Mouse (Mus musculus): Measurements from ENCODE around the gene Dtx2. TPM values are rescaled to one million over a fixed set of nuclear protein-coding genes. Genes with fewer than 3 reads are reported as not detected.

Dtx2 gene
- polyA plus RNA-seq, 1 experiment, result 75.3 TPM

DNA sequence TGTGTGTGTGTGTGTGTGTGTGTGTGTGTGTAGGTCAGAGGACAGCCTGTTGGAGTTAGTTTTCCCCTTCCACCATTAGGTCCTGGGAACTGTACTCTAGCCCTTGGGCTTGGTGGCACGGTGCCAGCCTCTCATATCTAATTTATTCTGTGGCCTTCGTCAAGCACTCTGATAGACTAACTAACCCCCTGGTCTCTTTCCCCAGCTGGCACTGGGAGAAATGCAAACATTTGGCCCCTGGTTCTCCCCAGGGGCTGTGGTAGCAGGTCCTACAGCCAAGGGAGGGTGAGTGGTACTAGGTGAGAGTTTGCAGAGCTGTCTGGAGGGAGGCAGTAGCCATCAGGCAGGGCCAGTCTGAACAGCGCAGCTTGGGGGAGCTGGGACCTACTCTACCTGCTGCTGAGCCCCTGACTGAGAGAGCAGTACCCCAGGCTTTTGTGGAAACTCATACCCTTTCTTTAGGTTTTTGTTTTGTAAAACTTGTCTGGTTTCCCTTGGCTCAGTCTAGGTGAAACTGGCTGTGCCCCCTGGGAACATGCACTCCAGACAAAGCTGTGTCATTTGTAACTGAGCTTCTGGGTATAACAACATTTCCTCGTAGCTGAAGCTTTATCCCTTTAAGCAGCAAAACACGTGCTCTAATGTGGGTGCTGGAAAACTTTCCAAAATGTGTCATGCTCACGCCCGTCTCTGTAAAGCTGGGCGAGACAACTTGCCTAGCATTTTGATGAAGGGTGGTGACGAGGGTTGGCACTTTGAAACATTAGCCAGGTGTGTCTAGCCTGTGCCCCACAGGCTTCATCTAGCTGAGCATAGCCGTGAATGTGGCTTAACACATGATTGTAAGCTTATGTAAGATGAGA, 21.6 kb downstream of the Dtx2 start:
- H3K27me3 ChIP-seq (ENCODE audit: control insufficient read depth, insufficient read depth, low read length), result no peaks in the 10 kb centered on the region
- no peak for DNase-seq
- no peak overlapping the region for H3K27ac ChIP-seq (ENCODE audit: control insufficient read depth, insufficient read depth, low read length)
- TF ChIP-seq POLR2A (IDR thresholded peaks at IDR 0.05; ENCODE audit: control insufficient read depth, extremely low read depth, insufficient read depth, low read length, poor library complexity) (no peak), CTCF (IDR thresholded peaks at IDR 0.05; ENCODE audit: borderline replicate concordance, control insufficient read depth, extremely low read depth, insufficient read depth, low read length, poor library complexity) (no peak)
- 89% methylated on average over 10 of the region's 10 CpGs for WGBS
- no peak overlapping the region for H3K4me3 ChIP-seq (ENCODE audit: control insufficient read depth, insufficient read depth, low read length)
- peaks cover 11% of the 10 kb centered on the region for H3K36me3 ChIP-seq (ENCODE audit: control insufficient read depth, insufficient read depth, low read length)
- peaks cover 25% of the 10 kb centered on the region for H3K4me1 ChIP-seq (replicated peaks; ENCODE audit: control insufficient read depth, insufficient read depth, low read length)

DNA sequence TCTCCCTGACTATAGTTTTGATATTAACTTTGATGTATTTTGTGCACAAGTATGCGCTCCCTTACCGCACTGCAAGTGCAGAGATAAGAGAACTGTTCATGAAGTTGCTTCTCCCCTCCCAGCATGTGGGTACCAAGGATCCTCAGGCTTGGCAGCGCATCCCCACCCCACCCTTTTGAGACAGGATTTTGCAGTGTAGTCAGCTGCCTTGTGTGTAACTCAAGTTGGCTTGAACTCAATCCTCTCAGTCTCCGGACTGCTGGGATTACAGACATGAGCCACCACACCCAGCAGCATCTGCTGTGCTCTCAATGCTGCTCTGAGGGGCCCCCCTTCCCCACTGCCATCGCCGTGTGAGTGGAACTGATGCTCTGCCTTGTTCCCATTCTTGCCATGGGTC, 22.7 kb downstream of the Dtx2 start:
- H3K27me3 ChIP-seq (ENCODE audit: control insufficient read depth, insufficient read depth, low read length), result no peaks in the 10 kb centered on the region
- H3K4me1 ChIP-seq (replicated peaks; ENCODE audit: control insufficient read depth, insufficient read depth, low read length), result peaks cover 25% of the 10 kb centered on the region
- 94% methylated on average over 6 of the region's 6 CpGs for WGBS
- no peak overlapping the region for H3K4me3 ChIP-seq (ENCODE audit: control insufficient read depth, insufficient read depth, low read length)
- DNase-seq, result no peak
- H3K27ac ChIP-seq (ENCODE audit: control insufficient read depth, insufficient read depth, low read length), result no peak overlapping the region
- TF ChIP-seq POLR2A (IDR thresholded peaks at IDR 0.05; ENCODE audit: control insufficient read depth, extremely low read depth, insufficient read depth, low read length, poor library complexity) (no peak), CTCF (IDR thresholded peaks at IDR 0.05; ENCODE audit: borderline replicate concordance, control insufficient read depth, extremely low read depth, insufficient read depth, low read length, poor library complexity) (no peak)
- H3K36me3 ChIP-seq (ENCODE audit: control insufficient read depth, insufficient read depth, low read length), result peaks cover 3% of the 10 kb centered on the region

DNA sequence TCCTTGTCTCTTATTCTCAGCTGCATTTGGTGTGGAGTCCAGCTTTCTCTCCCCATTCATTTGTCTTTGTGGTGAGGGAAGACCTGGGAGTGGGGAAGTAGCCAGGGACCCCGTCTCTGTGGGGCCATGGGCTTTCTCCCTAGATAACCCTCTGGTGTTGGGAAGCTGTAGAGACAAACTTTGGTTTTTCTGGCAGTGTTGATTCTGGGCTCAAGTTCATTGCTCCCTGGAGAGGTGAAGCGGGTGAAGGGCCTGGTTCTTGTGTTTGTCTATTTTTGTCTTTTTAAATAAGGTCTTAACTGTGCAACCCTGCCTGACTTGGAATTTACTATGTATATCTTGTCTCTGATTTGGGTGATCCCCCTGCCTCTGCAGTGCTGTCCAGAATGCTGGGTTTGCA, 24.1 kb downstream of the Dtx2 start:
- no peak for TF ChIP-seq CTCF (IDR thresholded peaks at IDR 0.05; ENCODE audit: borderline replicate concordance, control insufficient read depth, extremely low read depth, insufficient read depth, low read length, poor library complexity)
- TF ChIP-seq POLR2A (IDR thresholded peaks at IDR 0.05; ENCODE audit: control insufficient read depth, extremely low read depth, insufficient read depth, low read length, poor library complexity), result no peak

DNA sequence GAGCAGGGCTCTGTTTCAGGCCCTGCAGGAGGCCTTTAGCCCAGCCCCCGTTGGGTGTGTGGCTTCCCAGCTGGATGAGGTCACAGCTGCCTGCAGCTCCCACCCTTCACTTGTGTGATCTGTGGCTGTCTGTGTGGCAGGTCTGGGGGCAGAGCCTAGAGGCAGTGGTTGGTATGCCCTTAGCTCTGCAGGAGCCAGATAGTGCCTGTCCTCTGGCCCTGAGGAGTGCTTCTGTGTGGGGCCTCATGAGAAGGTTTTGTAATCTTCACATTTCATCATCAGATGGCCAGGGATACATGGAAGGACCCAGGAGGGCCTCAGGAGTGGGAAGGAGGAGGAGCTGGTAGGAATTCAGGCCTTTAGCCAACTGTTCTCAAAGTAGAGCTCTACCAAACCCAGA, 25.3 kb downstream of the Dtx2 start:
- no peak overlapping the region for H3K4me3 ChIP-seq (ENCODE audit: control insufficient read depth, insufficient read depth, low read length)
- no peaks in the 10 kb centered on the region for H3K36me3 ChIP-seq (ENCODE audit: control insufficient read depth, insufficient read depth, low read length)
- WGBS, result 14% methylated on average over 1 of the region's 1 CpGs
- H3K27me3 ChIP-seq (ENCODE audit: control insufficient read depth, insufficient read depth, low read length), result no peaks in the 10 kb centered on the region
- TF ChIP-seq POLR2A (IDR thresholded peaks at IDR 0.05; ENCODE audit: control insufficient read depth, extremely low read depth, insufficient read depth, low read length, poor library complexity) (no peak), CTCF (IDR thresholded peaks at IDR 0.05; ENCODE audit: borderline replicate concordance, control insufficient read depth, extremely low read depth, insufficient read depth, low read length, poor library complexity) (no peak)
- H3K4me1 ChIP-seq (replicated peaks; ENCODE audit: control insufficient read depth, insufficient read depth, low read length), result peaks cover 7% of the 10 kb centered on the region; the same call in 1 of the 2 replicates
- DNase-seq, result no peak
- H3K27ac ChIP-seq (ENCODE audit: control insufficient read depth, insufficient read depth, low read length), result no peak overlapping the region

More for the DNA sequence above, 24.1 kb downstream of the Dtx2 start:
- DNase-seq, result no peak
- Histone ChIP-seq H3K27ac (ENCODE audit: control insufficient read depth, insufficient read depth, low read length) (no peak overlapping the region), H3K27me3 (ENCODE audit: control insufficient read depth, insufficient read depth, low read length) (no peaks in the 10 kb centered on the region), H3K36me3 (ENCODE audit: control insufficient read depth, insufficient read depth, low read length) (no peaks in the 10 kb centered on the region), H3K4me3 (ENCODE audit: control insufficient read depth, insufficient read depth, low read length) (no peak overlapping the region), H3K4me1 (replicated peaks; ENCODE audit: control insufficient read depth, insufficient read depth, low read length) (peaks cover 18% of the 10 kb centered on the region)
- WGBS, result 95% methylated on average over 2 of the region's 2 CpGs

DNA sequence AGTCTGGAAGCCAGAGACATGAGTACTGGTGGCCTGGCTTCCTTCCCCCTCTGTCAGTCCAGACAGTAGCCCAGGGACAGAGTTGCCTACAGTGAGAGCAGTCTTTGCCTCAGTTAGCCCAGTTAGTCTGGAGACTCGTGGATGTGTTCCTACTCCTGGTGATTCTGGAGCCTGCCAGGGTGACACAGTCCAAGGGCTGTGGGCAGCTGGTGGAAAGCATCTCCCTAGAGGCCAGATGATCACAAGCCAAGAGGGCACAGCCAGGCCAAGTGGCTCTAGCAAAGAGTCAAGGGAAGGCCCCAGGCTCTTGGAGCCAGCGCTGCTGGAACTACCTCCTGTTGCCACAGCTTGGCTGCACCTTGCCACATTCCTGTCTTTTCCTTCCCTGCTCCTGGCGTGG, 31.1 kb downstream of the Dtx2 start:
- no peaks in the 10 kb centered on the region for H3K4me1 ChIP-seq (replicated peaks; ENCODE audit: control insufficient read depth, insufficient read depth, low read length)
- TF ChIP-seq POLR2A (IDR thresholded peaks at IDR 0.05; ENCODE audit: control insufficient read depth, extremely low read depth, insufficient read depth, low read length, poor library complexity) (no peak), CTCF (IDR thresholded peaks at IDR 0.05; ENCODE audit: borderline replicate concordance, control insufficient read depth, extremely low read depth, insufficient read depth, low read length, poor library complexity) (no peak)
- WGBS, result 94% methylated on average over 3 of the region's 3 CpGs
- peaks cover 17% of the 10 kb centered on the region for H3K36me3 ChIP-seq (ENCODE audit: control insufficient read depth, insufficient read depth, low read length)
- H3K27me3 ChIP-seq (ENCODE audit: control insufficient read depth, insufficient read depth, low read length), result no peaks in the 10 kb centered on the region
- DNase-seq, result no peak
- no peak overlapping the region for H3K27ac ChIP-seq (ENCODE audit: control insufficient read depth, insufficient read depth, low read length)
- no peak overlapping the region for H3K4me3 ChIP-seq (ENCODE audit: control insufficient read depth, insufficient read depth, low read length)

DNA sequence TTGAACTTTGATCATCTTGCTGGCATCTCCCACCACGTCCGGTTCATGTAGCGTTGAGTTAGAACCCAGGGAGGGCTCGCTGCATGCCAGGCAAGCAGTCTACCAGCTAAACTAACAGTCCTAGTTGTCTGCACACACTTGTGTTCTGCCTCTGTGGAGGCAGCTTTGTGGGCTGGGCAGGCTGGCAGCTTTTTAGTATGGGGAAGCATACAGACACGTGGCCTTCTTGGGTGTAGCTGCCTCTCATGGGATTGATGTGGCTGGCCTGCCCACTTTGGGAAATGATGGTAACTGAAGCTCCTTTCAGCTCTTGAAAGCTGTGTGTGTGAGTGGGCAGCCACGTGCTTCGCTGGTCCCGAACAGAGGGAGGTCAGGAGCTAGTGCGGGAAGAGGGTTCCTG, 32.3 kb downstream of the Dtx2 start:
- Histone ChIP-seq H3K4me3 (ENCODE audit: control insufficient read depth, insufficient read depth, low read length) (no peak overlapping the region), H3K4me1 (replicated peaks; ENCODE audit: control insufficient read depth, insufficient read depth, low read length) (no peaks in the 10 kb centered on the region), H3K27me3 (ENCODE audit: control insufficient read depth, insufficient read depth, low read length) (no peaks in the 10 kb centered on the region), H3K27ac (ENCODE audit: control insufficient read depth, insufficient read depth, low read length) (no peak overlapping the region), H3K36me3 (ENCODE audit: control insufficient read depth, insufficient read depth, low read length) (peaks cover 28% of the 10 kb centered on the region)
- WGBS, result 67% methylated on average over 9 of the region's 9 CpGs
- no peak for DNase-seq
- no peak for TF ChIP-seq POLR2A (IDR thresholded peaks at IDR 0.05; ENCODE audit: control insufficient read depth, extremely low read depth, insufficient read depth, low read length, poor library complexity)
- no peak for TF ChIP-seq CTCF (IDR thresholded peaks at IDR 0.05; ENCODE audit: borderline replicate concordance, control insufficient read depth, extremely low read depth, insufficient read depth, low read length, poor library complexity)
